Mouse (Mus musculus) leukemia stem cell, adult 10-12 weeks (primary cell): Measurements from ENCODE around the gene Slc8a2. TPM values are rescaled to one million over a fixed set of nuclear protein-coding genes. Genes with fewer than 3 reads are reported as not detected.

Source experiments
- polyA plus RNA-seq: library from polyadenylated mRNA; stranded (reverse); fragments of >175 nt; gene quantifications from 2 replicates; pipeline ENCODE4 v1.2.3, GENCODE M21; 2012; ENCODE audit warnings: low replicate concordance

The Slc8a2 gene
- 0.15 and 0.18 TPM in 2 replicates for polyA plus RNA-seq

GRCm38 (mm10) chr7:16129421-16129845 lies at the start of gene Slc8a2:
Gene Slc8a2 (plus strand): TSS chr7:16129826.

DNA sequence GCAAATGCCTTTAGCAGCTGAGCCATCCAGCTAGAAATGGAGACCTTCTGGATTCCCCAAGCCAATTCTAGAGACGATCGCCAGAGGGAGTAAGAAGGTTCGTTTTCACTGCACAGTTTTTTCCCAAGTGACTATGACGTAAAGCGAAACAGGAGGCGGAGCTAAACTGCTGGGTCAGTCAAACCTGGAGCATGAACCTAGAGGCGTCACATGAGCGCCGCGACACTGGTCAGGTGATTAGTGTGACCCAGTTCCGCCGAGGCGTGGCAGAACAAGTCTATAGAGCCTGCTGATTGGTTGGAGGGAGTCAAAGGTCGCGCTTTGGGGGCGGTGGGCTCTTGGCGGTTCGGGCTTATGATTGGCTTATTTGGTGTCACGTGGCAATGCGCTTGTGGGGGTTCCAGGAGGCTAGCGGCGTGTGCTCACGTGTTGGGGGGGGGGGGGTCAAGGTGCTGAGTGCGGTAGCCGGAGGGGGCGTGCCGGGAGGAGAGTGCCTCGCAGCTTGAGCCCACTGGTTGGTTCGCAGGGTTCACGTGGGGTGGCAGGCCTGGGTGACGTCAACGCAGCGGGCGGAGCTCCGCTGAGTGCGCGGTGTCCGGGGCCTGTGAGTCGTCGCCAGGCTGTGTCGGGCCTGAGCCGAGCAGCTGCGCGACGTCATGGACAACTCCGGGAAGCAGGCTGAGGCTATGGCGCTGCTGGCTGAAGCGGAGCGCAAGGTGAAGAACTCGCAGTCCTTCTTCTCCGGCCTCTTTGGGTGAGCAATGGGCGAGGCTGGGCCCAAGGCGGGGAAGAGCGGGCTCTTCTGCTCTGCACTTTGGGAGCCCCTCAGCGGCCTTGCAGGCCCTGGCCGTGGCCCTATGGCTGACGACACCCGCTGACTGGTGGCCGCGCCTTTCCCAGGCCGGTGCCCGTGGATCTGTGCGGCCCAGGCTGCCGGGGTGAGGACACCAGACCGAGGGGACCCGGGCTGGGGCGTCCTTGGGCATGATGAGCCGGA lies 31.3 kb upstream of the Slc8a2 start, which contains the start of gene Napa:
TSS of gene Napa (plus strand) at position 438 of the 997 bp plus-strand sequence.

GRCm38 (mm10) chr7:16119569-16120261 lies 9.9 kb upstream of the Slc8a2 start, which contains the start of gene Kptn:
Gene Kptn (plus strand): TSS chr7:16119895.

GRCm38 (mm10) chr7:16174597-16175541 lies 45.2 kb downstream of the Slc8a2 start, which contains the start of gene Meis3:
Gene Meis3 (plus strand): TSS chr7:16175090.

Other genes with a start within 250 kb of the Slc8a2 start
- not detected in 2 replicates for gene Crx, start 249.9 kb upstream of the Slc8a2 start, polyA plus RNA-seq
- gene Crxos, start 247.2 kb upstream of the Slc8a2 start, polyA plus RNA-seq: not detected in 2 replicates
- 179 and 674 TPM in 2 replicates for gene Selenow, start 207.4 kb upstream of the Slc8a2 start, polyA plus RNA-seq
- gene Nop53, start 183.8 kb upstream of the Slc8a2 start, polyA plus RNA-seq: 399 and 526 TPM in 2 replicates
- gene Ehd2, start 162.3 kb upstream of the Slc8a2 start, polyA plus RNA-seq: 1.4 and 4.0 TPM in 2 replicates
- 93.7 and 130 TPM in 2 replicates for gene Bicra, start 81.9 kb upstream of the Slc8a2 start, polyA plus RNA-seq
- 0.07 TPM in 1 of 2 replicates, not detected in the other for gene Zfp541, start 68.0 kb upstream of the Slc8a2 start, polyA plus RNA-seq
- 213 and 314 TPM in 2 replicates for gene Napa, start 31.4 kb upstream of the Slc8a2 start, polyA plus RNA-seq
- 7.2 and 17.1 TPM in 2 replicates for gene Kptn, start 9.9 kb upstream of the Slc8a2 start, polyA plus RNA-seq
- gene Meis3, start 45.3 kb downstream of the Slc8a2 start, polyA plus RNA-seq: 2.8 and 3.3 TPM in 2 replicates
- 40.4 and 47.8 TPM in 2 replicates for gene Dhx34, start 92.2 kb downstream of the Slc8a2 start, polyA plus RNA-seq
- 0.26 and 2.0 TPM in 2 replicates for gene C5ar2, start 114.3 kb downstream of the Slc8a2 start, polyA plus RNA-seq
- gene C5ar1, start 129.7 kb downstream of the Slc8a2 start, polyA plus RNA-seq: 0.09 and 1.5 TPM in 2 replicates
- gene Inafm1, start 143.8 kb downstream of the Slc8a2 start, polyA plus RNA-seq: 89.0 and 205 TPM in 2 replicates
- gene Ccdc9, start 157.0 kb downstream of the Slc8a2 start, polyA plus RNA-seq: 50.5 and 115 TPM in 2 replicates
- 210 and 580 TPM in 2 replicates for gene Bbc3, start 178.6 kb downstream of the Slc8a2 start, polyA plus RNA-seq